Mouse (Mus musculus) brain, embryonic 14.5 days (tissue): ENCODE data around the gene Dctd.

Experiments used
- CTCF ChIP-seq: fragments of 200-500 bp; IDR thresholded peaks from 2 replicates; pipeline ENCODE4 v1.5.1; 2012; ENCODE audit warnings: inconsistent platforms, mild to moderate bottlenecking, moderate library complexity, borderline replicate concordance; ENCODE audit not compliant: insufficient read depth, insufficient read length; ENCODE audit errors: extremely low read depth
- POLR2A ChIP-seq: fragments of 200-500 bp; IDR thresholded peaks from 2 replicates; pipeline ENCODE4 v1.6.1; 2012; ENCODE audit warnings: mild to moderate bottlenecking, inconsistent platforms, borderline replicate concordance; ENCODE audit not compliant: poor library complexity, insufficient read depth, insufficient read length, severe bottlenecking; ENCODE audit errors: extremely low read depth

- TF ChIP-seq CTCF (no peak), POLR2A (no peak)
Observed at GRCm38 (mm10) chr8:48100100-48100787, 1.4 kb downstream of the Dctd start.
